Mouse (Mus musculus) lung, postnatal 0 days (tissue): ENCODE measurements around the gene Mcoln2.

Experiments
- CTCF ChIP-seq: IDR thresholded peaks from 2 replicates; pipeline ENCODE4 v1.5.1; 2016; ENCODE audit warnings: antibody characterized with exemption, mild to moderate bottlenecking
- EP300 ChIP-seq: IDR thresholded peaks from 2 replicates; pipeline ENCODE4 v1.6.1; 2016; ENCODE audit warnings: antibody characterized with exemption, mild to moderate bottlenecking, control low read depth

DNA sequence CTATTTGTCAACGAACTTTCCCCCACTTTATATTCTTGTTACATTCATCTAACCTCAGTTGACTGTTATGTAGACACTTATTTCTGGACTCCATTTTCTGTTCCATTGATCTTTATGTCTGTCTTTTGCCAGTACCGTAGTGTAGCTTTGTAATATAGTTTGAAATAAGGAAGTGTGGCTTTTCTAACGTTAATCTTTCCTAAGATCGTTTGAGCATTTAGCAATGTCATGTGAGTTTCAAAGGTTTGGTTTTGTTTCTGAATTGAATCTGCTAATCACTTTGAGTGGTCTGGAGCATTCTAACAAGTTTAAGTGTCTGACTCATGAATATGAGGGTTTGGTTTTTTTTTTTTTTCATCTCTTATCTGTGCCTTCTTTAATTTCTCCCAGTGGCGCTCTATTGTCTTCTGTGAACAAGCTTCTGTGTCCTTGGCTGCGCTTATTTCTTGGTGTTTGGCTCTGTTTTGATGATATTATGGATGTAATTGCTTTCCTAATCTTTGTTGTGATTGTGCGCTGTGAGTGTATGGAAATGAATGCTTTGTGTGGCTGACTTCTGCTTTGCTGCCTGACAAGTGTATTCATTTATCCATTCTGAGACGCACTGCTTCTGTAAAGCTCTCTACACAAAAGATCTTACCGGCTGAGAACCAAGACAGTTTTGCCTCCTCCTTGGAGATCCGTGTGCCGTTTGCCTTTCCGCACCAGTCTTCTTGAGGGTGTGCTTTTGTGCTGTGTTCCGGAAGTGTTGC is 79.1 kb downstream of the Mcoln2 start:
- TF ChIP-seq CTCF (no peak), EP300 (no peak)
